Mouse (Mus musculus): ENCODE data around the gene Efl1.
A peak's percentile ranks its signal among the peaks of the same experiment; 100 is the strongest.
"Not testable (repeated sequence)": the region's sequence is repeated elsewhere in the genome, so short reads cannot be mapped to it uniquely, and the experiment has no call there.

Efl1 gene

GRCm38 (mm10) chr7:82758521-82758920 lies 110.1 kb downstream of the Efl1 start:
- no peak for DNase-seq (ENCODE audit: low read depth, low spot score)

- no peak for DNase-seq (ENCODE audit: low read depth, low spot score)
Measured at GRCm38 (mm10) chr7:82759091-82759490, 110.7 kb downstream of the Efl1 start.

- no peak for DNase-seq (ENCODE audit: low read depth, low spot score)
Measured at GRCm38 (mm10) chr7:82764951-82765350, 116.5 kb downstream of the Efl1 start.

- peak; percentile 30 for DNase-seq (ENCODE audit: low read depth, low spot score)
Measured at GRCm38 (mm10) chr7:82766623-82767022, 118.2 kb downstream of the Efl1 start.

- peak; percentile 16 for DNase-seq (ENCODE audit: low read depth, low spot score)
Measured at GRCm38 (mm10) chr7:82770207-82770606, 121.8 kb downstream of the Efl1 start.

GRCm38 (mm10) chr7:82770957-82771660 lies 122.7 kb downstream of the Efl1 start:
- not testable (repeated sequence) for DNase-seq (ENCODE audit: low read depth, low spot score)

- DNase-seq (ENCODE audit: low read depth, low spot score), result not testable (repeated sequence)
Measured at GRCm38 (mm10) chr7:82771661-82772021, 123.2 kb downstream of the Efl1 start.

GRCm38 (mm10) chr7:82772481-82772880 lies 124.1 kb downstream of the Efl1 start:
- no peak for DNase-seq (ENCODE audit: low read depth, low spot score)

GRCm38 (mm10) chr7:82773150-82773549 lies 124.7 kb downstream of the Efl1 start:
- DNase-seq (ENCODE audit: low read depth, low spot score), result no peak

GRCm38 (mm10) chr7:82773884-82774283 lies 125.5 kb downstream of the Efl1 start:
- no peak for DNase-seq (ENCODE audit: low read depth, low spot score)

- DNase-seq (ENCODE audit: low read depth, low spot score), result no peak
Measured at GRCm38 (mm10) chr7:82775090-82775489, 126.7 kb downstream of the Efl1 start.

- peak; percentile 60 for DNase-seq (ENCODE audit: low read depth, low spot score)
Measured at GRCm38 (mm10) chr7:82783071-82783470, 134.7 kb downstream of the Efl1 start.

- DNase-seq (ENCODE audit: low read depth, low spot score), result peak; percentile 67
Measured at GRCm38 (mm10) chr7:82783693-82784092, 135.3 kb downstream of the Efl1 start.

GRCm38 (mm10) chr7:82785335-82785934 lies 137.0 kb downstream of the Efl1 start:
- DNase-seq (ENCODE audit: low read depth, low spot score), result peak; percentile 96

GRCm38 (mm10) chr7:82785970-82786647 lies 137.7 kb downstream of the Efl1 start:
- no peak for DNase-seq (ENCODE audit: low read depth, low spot score)

GRCm38 (mm10) chr7:82792644-82793043 lies 144.2 kb downstream of the Efl1 start:
- no peak for DNase-seq (ENCODE audit: low read depth, low spot score)

GRCm38 (mm10) chr7:82793111-82793510 lies 144.7 kb downstream of the Efl1 start:
- peak; percentile 97 for DNase-seq (ENCODE audit: low read depth, low spot score)

- DNase-seq (ENCODE audit: low read depth, low spot score), result peak; percentile 91
Measured at GRCm38 (mm10) chr7:82794542-82794941, 146.1 kb downstream of the Efl1 start.

GRCm38 (mm10) chr7:82802206-82802605 lies 153.8 kb downstream of the Efl1 start:
- no peak for DNase-seq (ENCODE audit: low read depth, low spot score)

- DNase-seq (ENCODE audit: low read depth, low spot score), result no peak
Measured at GRCm38 (mm10) chr7:82808257-82808656, 159.8 kb downstream of the Efl1 start.

GRCm38 (mm10) chr7:82809126-82809525 lies 160.7 kb downstream of the Efl1 start:
- DNase-seq (ENCODE audit: low read depth, low spot score), result peak; percentile 75

- DNase-seq (ENCODE audit: low read depth, low spot score), result no peak
Measured at GRCm38 (mm10) chr7:82810799-82811139, 162.4 kb downstream of the Efl1 start.

All from R1 (cell line).